Mouse (Mus musculus) intestine, postnatal 0 days (tissue): ENCODE data around the gene Rgl1. TPM values are rescaled to one million over a fixed set of nuclear protein-coding genes. Genes with fewer than 3 reads are reported as not detected.

Experiments
- ATAC-seq: fragments of 200-750 bp; cut with Nextera tagmentation; 2 replicates; pipeline ENCODE4 v1.8.0; 2017; ENCODE audit warnings: mild to moderate bottlenecking, moderate TSS enrichment, moderate library complexity
- H3K27ac ChIP-seq: fragments of 300-500 bp; sonication (generic); 2 replicates; pipeline ENCODE4 v1.5.1; 2014; ENCODE audit warnings: mild to moderate bottlenecking, low read depth, low read length, moderate library complexity
- H3K27me3 ChIP-seq: fragments of 300-500 bp; sonication (generic); replicated peaks from 2 replicates; pipeline ENCODE4 v1.6.1; 2014; ENCODE audit warnings: low read length, mixed read lengths; ENCODE audit not compliant: control insufficient read depth, insufficient read depth
- H3K36me3 ChIP-seq: fragments of 300-500 bp; sonication (generic); 2 replicates; pipeline ENCODE4 v1.6.1; 2014; ENCODE audit warnings: mild to moderate bottlenecking, moderate library complexity; ENCODE audit not compliant: control insufficient read depth, insufficient read depth
- H3K4me1 ChIP-seq: fragments of 300-500 bp; sonication (generic); replicated peaks from 2 replicates; pipeline ENCODE4 v1.6.1; 2014; ENCODE audit warnings: antibody characterized with exemption, low read length, mixed read lengths; ENCODE audit not compliant: control insufficient read depth, insufficient read depth
- H3K4me2 ChIP-seq: fragments of 300-500 bp; sonication (generic); replicated peaks from 2 replicates; pipeline ENCODE4 v1.6.1; 2014; ENCODE audit warnings: low read depth, mild to moderate bottlenecking, moderate library complexity
- H3K4me3 ChIP-seq: fragments of 300-500 bp; sonication (generic); 2 replicates; pipeline ENCODE4 v1.5.1; 2014; ENCODE audit warnings: low read depth, low read length
- H3K9ac ChIP-seq: fragments of 300-500 bp; sonication (generic); 2 replicates; pipeline ENCODE4 v1.6.1; 2014; ENCODE audit warnings: mild to moderate bottlenecking, low read depth, low read length
- H3K9me3 ChIP-seq: fragments of 300-500 bp; sonication (generic); 2 replicates; pipeline ENCODE4 v1.6.1; 2016; ENCODE audit warnings: mixed run types; ENCODE audit not compliant: control insufficient read depth
- CTCF ChIP-seq: sonication (generic); IDR thresholded peaks from 2 replicates; pipeline ENCODE4 v1.5.1; 2016; ENCODE audit warnings: low read depth, mild to moderate bottlenecking, control low read depth, antibody characterized with exemption, moderate library complexity
- WGBS: fragments of 180-500 bp; shearing (Covaris S2); extraction: QIAGEN DNeasy Blood & Tissue Kit; methylation state at CpG from one replicate; pipeline ENCODE4 v1.1.7; 2014; 5-methylcytosine and 5-hydroxymethylcytosine counted together
- polyA plus RNA-seq: library from polyadenylated mRNA; unstranded; fragments of >200 nt; fragmentation: Nextera tagmentation; extraction: Ambion mirVana; gene quantifications from 2 replicates; pipeline ENCODE4 v1.2.1, GENCODE M21; 2015

The Rgl1 gene
- polyA plus RNA-seq, 1 experiment from 2014 or later = 39.4 TPM

DNA sequence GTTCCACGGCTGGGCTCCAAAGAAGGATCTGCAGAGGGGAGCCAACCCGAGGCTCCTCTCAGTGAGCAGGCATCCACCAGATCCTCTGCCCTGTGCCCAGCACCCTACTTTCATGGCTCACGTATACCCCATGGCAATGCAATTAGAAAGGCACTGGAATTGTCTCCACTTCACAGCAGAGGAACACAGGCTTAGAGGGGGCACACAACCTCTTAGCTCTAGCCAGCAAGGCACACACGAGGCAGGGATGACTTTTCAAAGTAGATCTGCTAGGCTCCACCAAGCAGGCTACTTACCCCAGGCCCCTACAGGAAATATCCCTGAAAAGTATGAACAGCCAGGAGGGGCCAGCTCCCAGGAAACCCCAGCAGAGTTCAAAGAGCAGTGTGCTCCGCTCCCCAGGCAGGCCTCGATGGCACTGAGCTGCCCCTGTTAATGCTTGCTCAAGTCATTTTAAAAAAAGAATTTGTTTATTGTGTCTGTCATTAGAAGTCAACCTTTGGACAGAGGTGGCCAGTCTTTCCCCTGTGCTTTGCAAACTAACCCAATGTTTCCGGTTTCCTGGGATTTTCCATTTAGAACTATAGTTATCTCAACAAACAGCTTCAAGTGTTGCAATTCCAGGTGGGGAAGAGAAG is 151.3 kb downstream of the Rgl1 start:
- Histone ChIP-seq H3K4me3 (no peak overlapping the region), H3K9me3 (no peaks in the 10 kb centered on the region), H3K27me3 (no peaks in the 10 kb centered on the region), H3K27ac (peak overlapping the region; percentile 95), H3K4me1 (peaks cover 24% of the 10 kb centered on the region), H3K9ac (no peak overlapping the region), H3K4me2 (peak overlapping the region; percentile 40), H3K36me3 (peaks cover 15% of the 10 kb centered on the region; the same call in 1 of the 2 replicates)
- peak; percentile 93 for ATAC-seq
- WGBS = 26% methylated on average over 7 of the region's 7 CpGs
- TF ChIP-seq CTCF = no peak

DNA sequence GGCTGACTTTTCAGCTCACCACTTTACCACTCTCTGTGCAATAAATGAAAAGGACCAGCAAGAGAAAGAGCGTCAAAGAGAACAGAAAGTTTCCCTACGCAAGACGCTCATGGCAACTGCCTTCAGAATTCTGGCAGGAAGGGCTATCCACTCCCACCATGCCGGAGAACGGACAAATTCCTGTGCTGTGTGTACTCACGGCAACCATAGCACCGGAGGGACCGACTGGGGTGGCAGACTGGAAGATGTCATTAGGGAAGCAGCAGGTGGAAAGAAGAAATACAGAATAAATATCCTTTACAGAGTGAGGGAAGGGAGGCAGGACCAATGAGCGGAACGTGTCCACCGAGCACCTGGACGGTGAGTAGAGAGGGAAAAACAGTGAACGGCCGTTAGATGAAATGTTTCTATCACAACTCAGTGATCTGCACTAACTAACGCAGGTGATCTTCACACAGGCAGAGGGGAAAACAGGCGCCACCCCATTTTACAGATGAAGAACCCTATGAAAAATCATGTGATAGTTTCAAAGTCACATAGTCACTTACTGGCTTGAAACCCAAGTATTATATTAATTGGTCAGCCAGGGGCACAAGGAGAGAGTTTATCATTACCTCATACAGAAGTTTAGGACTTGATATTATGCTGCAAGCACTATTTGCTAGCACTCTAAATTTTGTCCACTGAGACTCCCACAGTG is 152.8 kb downstream of the Rgl1 start:
- H3K36me3 ChIP-seq = peaks cover 15% of the 10 kb centered on the region; the same call in 1 of the 2 replicates
- 0 out of 2 replicates have a peak overlapping the region, but pooled peaks have one; percentile 27 for H3K4me2 ChIP-seq
- no peak for ATAC-seq
- peak overlapping the region; percentile 57; the same call in 1 of the 2 replicates for H3K27ac ChIP-seq
- H3K4me1 ChIP-seq = peaks cover 24% of the 10 kb centered on the region
- H3K27me3 ChIP-seq = no peaks in the 10 kb centered on the region
- WGBS = 73% methylated on average over 16 of the region's 16 CpGs
- H3K4me3 ChIP-seq = no peak overlapping the region
- TF ChIP-seq CTCF = no peak
- H3K9me3 ChIP-seq = no peaks in the 10 kb centered on the region
- no peak overlapping the region for H3K9ac ChIP-seq

DNA sequence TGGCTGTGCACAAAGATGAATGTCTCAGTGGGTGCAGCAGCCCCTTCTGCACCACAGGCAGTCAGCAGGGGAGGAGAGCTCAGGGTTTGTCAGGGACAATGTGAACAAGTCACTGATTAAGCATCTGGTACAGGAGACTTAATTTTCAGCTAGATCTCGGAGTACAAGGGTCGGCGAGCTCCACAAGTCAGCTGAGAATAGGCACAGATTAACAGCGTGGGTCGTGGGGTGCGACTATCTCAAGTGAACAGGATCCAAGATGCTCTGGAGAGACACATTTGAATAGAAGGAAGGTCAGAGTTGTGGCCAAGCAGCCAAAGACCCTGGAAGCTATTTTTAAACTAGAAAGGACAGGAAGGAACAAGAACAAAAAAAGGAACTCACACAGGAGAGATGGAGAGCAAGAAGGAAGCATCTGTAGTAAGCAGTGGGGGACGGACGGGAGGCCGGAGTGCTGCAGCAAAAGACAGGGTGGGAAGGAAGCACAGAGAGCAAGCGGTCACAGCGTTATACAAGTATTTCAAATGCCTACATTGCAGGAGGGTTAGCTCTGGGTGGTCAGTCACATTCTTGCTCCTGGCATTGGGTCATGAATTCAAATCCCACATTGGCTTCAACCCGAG is 153.5 kb downstream of the Rgl1 start:
- peak overlapping the region; percentile 57; the same call in 1 of the 2 replicates for H3K27ac ChIP-seq
- WGBS = 60% methylated on average over 12 of the region's 12 CpGs
- TF ChIP-seq CTCF = no peak
- no peak overlapping the region for H3K9ac ChIP-seq
- no peak overlapping the region for H3K4me3 ChIP-seq
- no peak for ATAC-seq
- no peaks in the 10 kb centered on the region for H3K9me3 ChIP-seq
- H3K4me1 ChIP-seq = peaks cover 30% of the 10 kb centered on the region
- peaks cover 15% of the 10 kb centered on the region; the same call in 1 of the 2 replicates for H3K36me3 ChIP-seq
- H3K27me3 ChIP-seq = no peaks in the 10 kb centered on the region
- H3K4me2 ChIP-seq = 0 out of 2 replicates have a peak overlapping the region, but pooled peaks have one; percentile 27

DNA sequence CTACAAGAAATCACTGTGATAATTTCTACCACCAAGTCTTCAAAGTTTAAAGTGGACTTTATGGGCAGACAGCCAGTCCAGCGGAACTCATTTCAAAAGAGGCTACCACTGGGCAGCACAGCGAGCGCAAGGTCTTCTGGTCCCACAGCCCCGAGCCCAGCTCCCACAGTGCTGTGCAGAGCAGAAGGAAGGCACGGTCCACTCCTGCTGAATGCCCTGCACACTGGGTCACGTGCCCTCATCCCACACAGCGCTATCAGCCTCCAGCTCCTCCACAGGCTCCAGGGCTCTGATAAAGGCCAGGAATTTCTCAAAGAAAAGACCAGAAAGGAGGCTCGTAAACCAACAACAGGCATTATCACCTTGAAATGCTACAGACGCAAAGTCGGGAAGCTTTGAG is 156.6 kb downstream of the Rgl1 start:
- H3K9me3 ChIP-seq = no peaks in the 10 kb centered on the region

DNA sequence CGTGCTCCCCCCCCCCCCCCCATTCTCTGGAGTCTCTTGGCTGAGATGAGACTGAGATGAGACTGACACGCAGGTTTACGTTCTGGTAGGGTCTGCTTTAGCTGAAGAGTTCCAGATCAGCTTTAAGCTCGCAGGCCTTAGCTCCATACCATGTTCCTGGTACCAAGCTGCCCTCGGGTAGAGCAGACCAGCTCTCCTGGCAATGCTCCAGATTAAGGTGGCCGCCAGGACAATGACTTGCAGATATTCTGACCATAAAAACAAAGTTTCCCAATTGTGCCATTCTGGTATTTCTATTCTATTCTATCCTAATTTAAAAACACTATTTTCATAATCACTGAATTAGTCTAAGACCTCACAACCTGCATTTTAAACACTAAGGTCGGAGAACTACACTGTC is 157.1 kb downstream of the Rgl1 start:
- H3K27me3 ChIP-seq = no peaks in the 10 kb centered on the region
- H3K4me3 ChIP-seq = no peak overlapping the region
- no peak overlapping the region for H3K27ac ChIP-seq
- H3K9ac ChIP-seq = no peak overlapping the region
- no peaks in the 10 kb centered on the region for H3K9me3 ChIP-seq
- WGBS = 55% methylated on average over 6 of the region's 7 CpGs
- ATAC-seq = no peak
- peaks cover 24% of the 10 kb centered on the region for H3K4me1 ChIP-seq
- H3K4me2 ChIP-seq = no peak overlapping the region
- H3K36me3 ChIP-seq = peaks cover 15% of the 10 kb centered on the region; the same call in 1 of the 2 replicates
- no peak for TF ChIP-seq CTCF

More for the DNA sequence above, 156.6 kb downstream of the Rgl1 start:
- TF ChIP-seq CTCF = no peak
- Histone ChIP-seq H3K4me2 (no peak overlapping the region), H3K27me3 (no peaks in the 10 kb centered on the region), H3K9ac (no peak overlapping the region), H3K4me1 (peaks cover 24% of the 10 kb centered on the region), H3K27ac (no peak overlapping the region), H3K4me3 (no peak overlapping the region), H3K36me3 (peaks cover 15% of the 10 kb centered on the region; the same call in 1 of the 2 replicates)
- no peak for ATAC-seq
- 56% methylated on average over 10 of the region's 10 CpGs for WGBS

DNA sequence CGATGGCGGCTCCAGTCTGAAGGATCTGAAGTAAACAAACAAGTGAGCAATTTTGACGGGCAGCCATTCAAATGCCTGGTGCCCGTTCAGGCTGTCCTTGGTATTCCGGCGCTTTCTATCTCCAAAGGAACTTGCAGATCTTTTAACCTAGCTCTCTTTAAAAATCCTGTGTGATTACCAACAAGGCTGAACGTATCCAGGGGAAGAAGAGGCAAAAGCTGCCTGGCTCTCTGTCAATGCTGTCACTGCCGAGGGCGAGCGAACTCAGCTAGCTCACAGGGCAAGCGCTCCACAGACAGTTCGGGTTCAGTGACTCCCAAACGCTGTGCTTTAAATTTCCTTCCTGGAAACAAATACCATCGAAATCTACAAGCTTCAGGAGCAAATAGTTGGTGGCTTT is 158.4 kb downstream of the Rgl1 start:
- Histone ChIP-seq H3K27me3 (no peaks in the 10 kb centered on the region), H3K27ac (no peak overlapping the region), H3K9ac (no peak overlapping the region), H3K4me1 (peaks cover 24% of the 10 kb centered on the region), H3K4me3 (no peak overlapping the region), H3K9me3 (no peaks in the 10 kb centered on the region), H3K4me2 (no peak overlapping the region), H3K36me3 (peaks cover 10% of the 10 kb centered on the region; the same call in 1 of the 2 replicates)
- ATAC-seq = no peak
- TF ChIP-seq CTCF = no peak
- WGBS = 58% methylated on average over 14 of the region's 14 CpGs
